Mouse (Mus musculus) megakaryocyte, embryonic 14.5 days (primary cell): ENCODE results near the gene Gm10643.

Source experiments
- FLI1 ChIP-seq: IDR thresholded peaks from 2 replicates; pipeline ENCODE4 v1.6.1; 2012; ENCODE audit warnings: low read length, inconsistent platforms, mixed read lengths
- GATA1 ChIP-seq: IDR thresholded peaks from 3 replicates; pipeline ENCODE4 v1.6.1; 2012; ENCODE audit warnings: mixed read lengths, low read length, inconsistent platforms, borderline replicate concordance

DNA sequence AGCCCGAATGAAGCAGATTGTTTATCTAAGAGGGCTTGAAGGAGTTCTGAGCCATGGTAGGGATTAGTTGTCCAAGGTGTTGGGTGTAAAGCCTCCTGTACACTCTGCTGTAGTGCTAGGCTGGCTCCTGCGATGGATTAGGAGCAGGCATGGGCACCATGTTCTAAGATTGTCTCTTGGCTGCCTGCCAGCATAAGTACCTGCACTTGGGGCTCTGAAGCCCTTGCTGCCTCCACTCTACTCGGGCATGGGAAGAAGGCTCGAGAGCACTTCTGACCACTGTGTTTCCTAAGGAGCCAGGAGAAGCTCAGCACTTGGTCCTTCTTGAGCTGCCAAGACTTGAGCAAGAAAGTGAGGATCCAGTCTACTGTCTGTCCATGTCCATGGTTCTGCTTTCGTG is 14.3 kb upstream of the Gm10643 start:
- TF ChIP-seq GATA1 (no peak), FLI1 (no peak)
